In the genomic region with DNA sequence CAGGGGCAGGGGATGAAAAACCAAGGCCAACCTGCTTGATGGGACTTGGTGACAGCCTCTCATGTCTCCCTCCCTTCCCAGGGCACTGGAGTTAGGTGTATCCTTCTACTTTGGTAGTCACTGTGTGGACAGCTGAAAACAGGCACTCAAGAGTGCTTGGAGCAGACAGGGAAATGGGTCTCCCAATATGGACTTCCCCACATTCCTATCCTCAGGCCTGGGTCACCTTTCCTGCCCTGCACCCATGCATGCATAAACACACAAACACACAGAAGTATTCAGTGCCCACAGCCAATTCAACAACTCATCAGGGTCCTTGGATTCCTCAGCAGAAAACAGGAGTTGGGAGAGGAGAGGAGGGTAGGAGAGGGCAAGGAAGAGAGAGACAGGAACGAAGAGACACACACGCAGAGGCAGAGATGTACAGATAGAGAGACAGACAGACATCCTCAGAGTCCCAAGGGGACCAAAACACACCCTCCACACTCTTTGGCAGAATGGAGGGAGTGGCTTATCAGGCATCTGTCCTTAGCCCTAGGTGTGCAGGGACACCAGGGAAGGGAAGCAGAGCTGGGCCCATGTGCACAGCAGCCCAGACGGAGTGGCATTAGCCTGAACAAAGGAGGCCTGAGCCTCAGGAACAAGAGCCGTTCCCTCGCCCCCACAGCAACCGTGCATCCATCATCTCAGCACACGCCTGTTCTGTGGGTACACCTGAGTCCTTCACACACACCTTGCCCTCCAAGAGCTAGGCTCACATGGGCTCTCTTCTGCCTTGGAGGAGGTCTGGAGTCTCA, we compare ENCODE assay signal across 9 mouse cellular contexts. TPM values are rescaled to one million over a fixed set of nuclear protein-coding genes. Genes with fewer than 3 reads are reported as not detected.
DNase-seq lines count a peak whose midpoint lies in the region; ATAC-seq and TF ChIP-seq lines count a peak whose summit lies in the region.
"Had no signal": no experiment of that assay in that cellular context is flagged by ENCODE, and none has a peak within 500 bp of the region (broad histone marks: within the 10 kb centered on the region; RNA-seq: fewer than 3 reads in every experiment).

No protein-coding gene starts in this region.

- no peaks in the 10 kb centered on the region for H3K9me3 ChIP-seq in heart, embryonic 16.5 days (replicated peaks; ENCODE audit: control insufficient read depth, low read length)
- H3K9me3 ChIP-seq in hindbrain, embryonic 12.5 days (replicated peaks), result no peaks in the 10 kb centered on the region
- no peaks in the 10 kb centered on the region for H3K9me3 ChIP-seq in midbrain, embryonic 15.5 days

- peak overlapping the region; percentile 91 for H3K9ac ChIP-seq in heart, embryonic 16.5 days (ENCODE audit: low read length)
- peak overlapping the region; percentile 99 for H3K9ac ChIP-seq in hindbrain, embryonic 12.5 days
- H3K9ac ChIP-seq in midbrain, embryonic 15.5 days, result peak overlapping the region; percentile 99

- TF ChIP-seq POLR2A in brain, embryonic 14.5 days (IDR thresholded peaks at IDR 0.05; ENCODE audit: borderline replicate concordance, extremely low read depth, insufficient read depth, insufficient read length, poor library complexity, severe bottlenecking), result no peak

- 45% methylated on average over 7 of the region's 7 CpGs for WGBS in heart, embryonic 16.5 days
- 23% methylated on average over 7 of the region's 7 CpGs for WGBS in hindbrain, embryonic 12.5 days
- WGBS in midbrain, embryonic 15.5 days, result 15% methylated on average over 7 of the region's 7 CpGs

- peak overlapping the region; percentile 32; the same call in 1 of the 2 replicates for H3K27ac ChIP-seq in heart, embryonic 16.5 days (ENCODE audit: low read length)
- H3K27ac ChIP-seq in hindbrain, embryonic 12.5 days, result peak overlapping the region; percentile 99
- H3K27ac ChIP-seq in midbrain, embryonic 15.5 days, result peak overlapping the region; percentile 99

- no peak for DNase-seq in heart, postnatal 36 days
- DNase-seq in brain, embryonic 14.5 days (ENCODE audit: low read depth), result peak; percentile 52
- DNase-seq in retina, postnatal 1 day, result no peak
- no peak for DNase-seq in adrenal gland, adult (ENCODE audit: inconsistent age in 2 of 2, low spot score in 1 of 2)

- H3K27me3 ChIP-seq in heart, embryonic 16.5 days (ENCODE audit: control insufficient read depth, insufficient read depth, low read length), result no peaks in the 10 kb centered on the region
- H3K27me3 ChIP-seq in hindbrain, embryonic 12.5 days, result no peaks in the 10 kb centered on the region
- H3K27me3 ChIP-seq in midbrain, embryonic 15.5 days (replicated peaks), result no peaks in the 10 kb centered on the region

- intact Hi-C loops in heart, postnatal 36 days (cut with DNase I), result no loop called here

- peaks cover 45% of the 10 kb centered on the region for H3K4me1 ChIP-seq in heart, embryonic 16.5 days (ENCODE audit: control insufficient read depth, insufficient read depth, low read length)
- H3K4me1 ChIP-seq in hindbrain, embryonic 12.5 days, result peaks cover 52% of the 10 kb centered on the region
- H3K4me1 ChIP-seq in midbrain, embryonic 15.5 days, result peaks cover 55% of the 10 kb centered on the region

- TF ChIP-seq CTCF in brain, embryonic 14.5 days (IDR thresholded peaks at IDR 0.05; ENCODE audit: borderline replicate concordance, extremely low read depth, insufficient read depth, insufficient read length), result no peak

- no peak for ATAC-seq in heart, embryonic 16.5 days (replicated peaks; ENCODE audit: extremely low read depth, insufficient read depth, low FRiP score)
- ATAC-seq in hindbrain, embryonic 12.5 days (ENCODE audit: low FRiP score), result no peak
- no peak for ATAC-seq in midbrain, embryonic 15.5 days (replicated peaks)
- ATAC-seq in megakaryocyte-erythroid progenitor cell, adult 5-6 weeks (replicated peaks; ENCODE audit: low FRiP score, low TSS enrichment, poor library complexity, severe bottlenecking), result no peak
- ATAC-seq: CD4-positive, CD25-positive, alpha-beta regulatory T cell, adult 4 months had no signal

- H3K4me2 ChIP-seq in heart, embryonic 16.5 days (ENCODE audit: low read depth, low read length), result peak overlapping the region; percentile 81
- H3K4me2 ChIP-seq in hindbrain, embryonic 12.5 days (replicated peaks), result peak overlapping the region; percentile 93
- peak overlapping the region; percentile 83 for H3K4me2 ChIP-seq in midbrain, embryonic 15.5 days

- no peak overlapping the region for H3K4me3 ChIP-seq in heart, embryonic 16.5 days (ENCODE audit: low read length)
- H3K4me3 ChIP-seq in hindbrain, embryonic 12.5 days, result peak overlapping the region; percentile 94
- H3K4me3 ChIP-seq in midbrain, embryonic 15.5 days, result peak overlapping the region; percentile 65

- peaks cover 4% of the 10 kb centered on the region; the same call in 1 of the 2 replicates for H3K36me3 ChIP-seq in heart, embryonic 16.5 days (ENCODE audit: control insufficient read depth, insufficient read depth)
- peaks cover 9% of the 10 kb centered on the region; the same call in 1 of the 2 replicates for H3K36me3 ChIP-seq in hindbrain, embryonic 12.5 days
- no peaks in the 10 kb centered on the region for H3K36me3 ChIP-seq in midbrain, embryonic 15.5 days (replicated peaks)

RNA-seq across cellular contexts. Expression of a gene that starts 2.8 kb away (rescaled TPM):
- 5.3 and 5.7 TPM in 2 replicates for polyA plus RNA-seq in heart, embryonic 16.5 days (2015; fragmentation: Nextera tagmentation; extraction: Ambion mirVana)
- under 1 TPM; 0.22 to 0.58 TPM for total RNA-seq in heart, postnatal 36 days (2021)
- 93.2 and 103 TPM in 2 replicates for polyA plus RNA-seq in brain, embryonic 14.5 days (2012; rRNA removed)
- 44.2 and 44.5 TPM in 2 replicates for polyA plus RNA-seq in hindbrain, embryonic 12.5 days (2016; fragmentation: Nextera tagmentation; extraction: Ambion mirVana)
- 37.0 and 37.7 TPM in 2 replicates for polyA plus RNA-seq in midbrain, embryonic 15.5 days (2015; fragmentation: Nextera tagmentation; extraction: Ambion mirVana)
- total RNA-seq in megakaryocyte-erythroid progenitor cell, adult 5-6 weeks (2014; fragmentation: Nextera tagmentation), result 5.4 and 5.6 TPM in 2 replicates
- 3.3 and 7.8 TPM in 2 replicates for total RNA-seq in megakaryocyte-erythroid progenitor cell, adult 5-6 weeks (2017)

RNA-seq across cellular contexts. Expression of a gene that starts 18.7 kb away (rescaled TPM):
- 2.2 and 5.2 TPM in 2 replicates for polyA plus RNA-seq in heart, embryonic 16.5 days (2015; fragmentation: Nextera tagmentation; extraction: Ambion mirVana)
- total RNA-seq in heart, postnatal 36 days (2021), result not detected
- 1.7 and 2.4 TPM in 2 replicates for polyA plus RNA-seq in brain, embryonic 14.5 days (2012; rRNA removed)
- 1.5 and 2.4 TPM in 2 replicates for polyA plus RNA-seq in hindbrain, embryonic 12.5 days (2016; fragmentation: Nextera tagmentation; extraction: Ambion mirVana)
- polyA plus RNA-seq in midbrain, embryonic 15.5 days (2015; fragmentation: Nextera tagmentation; extraction: Ambion mirVana), result 0.41 and 1.3 TPM in 2 replicates
- not detected in 2 replicates for total RNA-seq in megakaryocyte-erythroid progenitor cell, adult 5-6 weeks (2014; fragmentation: Nextera tagmentation)
- 0.14 TPM in 1 of 2 replicates, not detected in the other for total RNA-seq in megakaryocyte-erythroid progenitor cell, adult 5-6 weeks (2017)
- polyA plus RNA-seq: CD4-positive, CD25-positive, alpha-beta regulatory T cell, adult 4 months had no signal

RNA-seq across cellular contexts. Expression of a gene that starts 19.6 kb away (rescaled TPM):
- polyA plus RNA-seq in heart, embryonic 16.5 days (2015; fragmentation: Nextera tagmentation; extraction: Ambion mirVana), result 127 and 129 TPM in 2 replicates
- 100 to 1,000 TPM; 121 to 130 TPM for total RNA-seq in heart, postnatal 36 days (2021)
- polyA plus RNA-seq in brain, embryonic 14.5 days (2012; rRNA removed), result 33.2 and 39.5 TPM in 2 replicates
- polyA plus RNA-seq in hindbrain, embryonic 12.5 days (2016; fragmentation: Nextera tagmentation; extraction: Ambion mirVana), result 48.9 and 61.6 TPM in 2 replicates
- polyA plus RNA-seq in midbrain, embryonic 15.5 days (2015; fragmentation: Nextera tagmentation; extraction: Ambion mirVana), result 51.1 and 51.6 TPM in 2 replicates
- total RNA-seq in megakaryocyte-erythroid progenitor cell, adult 5-6 weeks (2014; fragmentation: Nextera tagmentation), result 43.0 and 61.7 TPM in 2 replicates
- 49.4 and 66.7 TPM in 2 replicates for total RNA-seq in megakaryocyte-erythroid progenitor cell, adult 5-6 weeks (2017)

RNA-seq across cellular contexts. Expression of a gene that starts 23.5 kb away (rescaled TPM):
- polyA plus RNA-seq in heart, embryonic 16.5 days (2015; fragmentation: Nextera tagmentation; extraction: Ambion mirVana), result 136 and 139 TPM in 2 replicates
- total RNA-seq in heart, postnatal 36 days (2021), result 10 to 100 TPM; 94.6 to 99.1 TPM
- 121 and 122 TPM in 2 replicates for polyA plus RNA-seq in brain, embryonic 14.5 days (2012; rRNA removed)
- polyA plus RNA-seq in hindbrain, embryonic 12.5 days (2016; fragmentation: Nextera tagmentation; extraction: Ambion mirVana), result 124 and 140 TPM in 2 replicates
- polyA plus RNA-seq in midbrain, embryonic 15.5 days (2015; fragmentation: Nextera tagmentation; extraction: Ambion mirVana), result 206 and 232 TPM in 2 replicates
- total RNA-seq in megakaryocyte-erythroid progenitor cell, adult 5-6 weeks (2014; fragmentation: Nextera tagmentation), result 36.4 and 68.6 TPM in 2 replicates
- 57.0 and 87.8 TPM in 2 replicates for total RNA-seq in megakaryocyte-erythroid progenitor cell, adult 5-6 weeks (2017)

RNA-seq across cellular contexts. Expression of a gene that starts 24.2 kb away (rescaled TPM):
- 28.8 and 32.0 TPM in 2 replicates for polyA plus RNA-seq in heart, embryonic 16.5 days (2015; fragmentation: Nextera tagmentation; extraction: Ambion mirVana)
- total RNA-seq in heart, postnatal 36 days (2021), result 10 to 100 TPM; 65.0 to 75.6 TPM
- polyA plus RNA-seq in brain, embryonic 14.5 days (2012; rRNA removed), result 108 and 113 TPM in 2 replicates
- 59.4 and 60.7 TPM in 2 replicates for polyA plus RNA-seq in hindbrain, embryonic 12.5 days (2016; fragmentation: Nextera tagmentation; extraction: Ambion mirVana)
- polyA plus RNA-seq in midbrain, embryonic 15.5 days (2015; fragmentation: Nextera tagmentation; extraction: Ambion mirVana), result 45.9 and 48.0 TPM in 2 replicates
- total RNA-seq in megakaryocyte-erythroid progenitor cell, adult 5-6 weeks (2014; fragmentation: Nextera tagmentation), result 72.3 and 94.1 TPM in 2 replicates
- 52.5 and 56.0 TPM in 2 replicates for total RNA-seq in megakaryocyte-erythroid progenitor cell, adult 5-6 weeks (2017)

Comparison
In these comparisons a context has a peak if more than half of its experiments do, and no peak if none do; other contexts are left out.
1. H3K27ac ChIP-seq: peak in every context shown above with its lines; median percentile 99 in hindbrain, embryonic 12.5 days; 99 in midbrain, embryonic 15.5 days; 32 in heart, embryonic 16.5 days.